Mouse (Mus musculus) bone marrow, adult 2 months (tissue): ENCODE results near the gene Nid1.
"Not testable (repeated sequence)": the region's sequence is repeated elsewhere in the genome, so short reads cannot be mapped to it uniquely, and the experiment has no call there.

Experiments used
- CTCF ChIP-seq: fragments of 200-500 bp; IDR thresholded peaks from 2 replicates; pipeline ENCODE4 v1.5.1; 2011; ENCODE audit warnings: low read length, control low read depth; ENCODE audit not compliant: control insufficient read depth, insufficient read depth
- POLR2A ChIP-seq: fragments of 200-500 bp; IDR thresholded peaks from 2 replicates; pipeline ENCODE4 v1.6.1; 2011; ENCODE audit warnings: low read depth, mild to moderate bottlenecking, control low read depth, low read length, borderline replicate concordance; ENCODE audit not compliant: control insufficient read depth

GRCm38 (mm10) chr13:13455632-13456492, 18.5 kb downstream of the Nid1 start:
- TF ChIP-seq CTCF, POLR2A: not testable (repeated sequence)
